15 mouse cellular contexts compared by ENCODE assay signal in genomic region chr4:32948696-32949095, GRCm38 (mm10). TPM values are rescaled to one million over a fixed set of nuclear protein-coding genes. Genes with fewer than 3 reads are reported as not detected.
DNase-seq lines count a peak whose midpoint lies in the region; ATAC-seq and TF ChIP-seq lines count a peak whose summit lies in the region.
"Had no signal": no experiment of that assay in that cellular context is flagged by ENCODE, and none has a peak within 500 bp of the region (broad histone marks: within the 10 kb centered on the region; RNA-seq: fewer than 3 reads in every experiment).

No protein-coding gene starts in this region.

- peaks cover 37% of the 10 kb centered on the region for H3K27me3 ChIP-seq in forebrain, embryonic 12.5 days
- H3K27me3 ChIP-seq in forebrain, embryonic 10.5 days (ENCODE audit: poor library complexity, severe bottlenecking) = peaks cover 30% of the 10 kb centered on the region
- H3K27me3 ChIP-seq in hindbrain, embryonic 15.5 days = no peaks in the 10 kb centered on the region
- 0 out of 2 replicates have a peak, but pooled peaks cover 4% of the 10 kb centered on the region for H3K27me3 ChIP-seq in hindbrain, embryonic 11.5 days (ENCODE audit: control insufficient read depth, insufficient read depth, low read length)
- H3K27me3 ChIP-seq in hindbrain, postnatal 0 days (ENCODE audit: insufficient read depth, low read length) = no peaks in the 10 kb centered on the region
- H3K27me3 ChIP-seq in intestine, embryonic 15.5 days (replicated peaks) = peaks cover 8% of the 10 kb centered on the region; the same call in 1 of the 2 replicates

- H3K4me1 ChIP-seq in forebrain, embryonic 12.5 days = peaks cover 32% of the 10 kb centered on the region
- H3K4me1 ChIP-seq in forebrain, embryonic 10.5 days = peaks cover 37% of the 10 kb centered on the region
- H3K4me1 ChIP-seq in hindbrain, embryonic 15.5 days (replicated peaks) = peaks cover 30% of the 10 kb centered on the region
- H3K4me1 ChIP-seq in hindbrain, embryonic 11.5 days (replicated peaks; ENCODE audit: control insufficient read depth, insufficient read depth, low read length) = peaks cover 6% of the 10 kb centered on the region; the same call in 1 of the 2 replicates
- no peaks in the 10 kb centered on the region for H3K4me1 ChIP-seq in hindbrain, postnatal 0 days (ENCODE audit: insufficient read depth, low read length)
- H3K4me1 ChIP-seq in intestine, embryonic 15.5 days (replicated peaks) = peaks cover 10% of the 10 kb centered on the region; the same call in 1 of the 2 replicates

- no peak for TF ChIP-seq CTCF in hindbrain, postnatal 0 days (IDR thresholded peaks at IDR 0.05; ENCODE audit: low read depth)

- no peak overlapping the region for H3K4me3 ChIP-seq in forebrain, embryonic 12.5 days (replicated peaks)
- H3K4me3 ChIP-seq in forebrain, embryonic 10.5 days = no peak overlapping the region
- no peak overlapping the region for H3K4me3 ChIP-seq in hindbrain, embryonic 15.5 days
- no peak overlapping the region for H3K4me3 ChIP-seq in hindbrain, embryonic 11.5 days (ENCODE audit: low read depth, low read length)
- no peak overlapping the region for H3K4me3 ChIP-seq in hindbrain, postnatal 0 days (ENCODE audit: low read length)
- H3K4me3 ChIP-seq in intestine, embryonic 15.5 days (replicated peaks) = no peak overlapping the region

- H3K9ac ChIP-seq in forebrain, embryonic 12.5 days = 0 out of 2 replicates have a peak overlapping the region, but pooled peaks have one; percentile 21
- H3K9ac ChIP-seq in hindbrain, embryonic 15.5 days = no peak overlapping the region
- no peak overlapping the region for H3K9ac ChIP-seq in hindbrain, embryonic 11.5 days (ENCODE audit: low read depth, low read length)
- H3K9ac ChIP-seq in hindbrain, postnatal 0 days (replicated peaks; ENCODE audit: low read length) = no peak overlapping the region
- H3K9ac ChIP-seq in intestine, embryonic 15.5 days = no peak overlapping the region
- H3K9ac ChIP-seq: lung, embryonic 14.5 days had no signal

- no peak for ATAC-seq in forebrain, embryonic 12.5 days (ENCODE audit: low FRiP score)
- ATAC-seq in hindbrain, embryonic 15.5 days (ENCODE audit: low FRiP score, low read depth) = no peak
- no peak for ATAC-seq in hindbrain, embryonic 11.5 days (ENCODE audit: low FRiP score)
- no peak for ATAC-seq in hindbrain, postnatal 0 days
- no peak for ATAC-seq in intestine, embryonic 15.5 days

- no peak overlapping the region for H3K4me2 ChIP-seq in forebrain, embryonic 12.5 days
- H3K4me2 ChIP-seq in hindbrain, embryonic 15.5 days = 0 out of 2 replicates have a peak overlapping the region, but pooled peaks have one; percentile 5
- H3K4me2 ChIP-seq in hindbrain, embryonic 11.5 days (replicated peaks; ENCODE audit: low read depth, low read length) = no peak overlapping the region
- 0 out of 2 replicates have a peak overlapping the region, but pooled peaks have one; percentile 22 for H3K4me2 ChIP-seq in hindbrain, postnatal 0 days (ENCODE audit: low read depth, low read length)
- no peak overlapping the region for H3K4me2 ChIP-seq in intestine, embryonic 15.5 days (replicated peaks)
- H3K4me2 ChIP-seq: lung, embryonic 14.5 days had no signal

- no peak overlapping the region for H3K27ac ChIP-seq in forebrain, embryonic 12.5 days
- H3K27ac ChIP-seq in forebrain, embryonic 10.5 days = no peak overlapping the region
- no peak overlapping the region for H3K27ac ChIP-seq in hindbrain, embryonic 15.5 days (replicated peaks)
- no peak overlapping the region for H3K27ac ChIP-seq in hindbrain, embryonic 11.5 days (ENCODE audit: low read depth, low read length)
- no peak overlapping the region for H3K27ac ChIP-seq in hindbrain, postnatal 0 days
- no peak overlapping the region for H3K27ac ChIP-seq in intestine, embryonic 15.5 days

- no peaks in the 10 kb centered on the region for H3K9me3 ChIP-seq in forebrain, embryonic 12.5 days
- H3K9me3 ChIP-seq in forebrain, embryonic 10.5 days = no peaks in the 10 kb centered on the region
- no peaks in the 10 kb centered on the region for H3K9me3 ChIP-seq in hindbrain, embryonic 15.5 days
- H3K9me3 ChIP-seq in hindbrain, embryonic 11.5 days (ENCODE audit: control insufficient read depth, low read length) = no peaks in the 10 kb centered on the region
- H3K9me3 ChIP-seq in hindbrain, postnatal 0 days (ENCODE audit: low read length) = no peaks in the 10 kb centered on the region
- no peaks in the 10 kb centered on the region for H3K9me3 ChIP-seq in intestine, embryonic 15.5 days
- H3K9me3 ChIP-seq: G1E had no signal

- no peak for DNase-seq in forebrain, embryonic 10.5 days (ENCODE audit: extremely low spot score, low spot score)
- DNase-seq in hindbrain, embryonic 11.5 days (ENCODE audit: low spot score) = no peak
- peak; percentile 57 for DNase-seq in brain, adult 2 months (ENCODE audit: low read depth, low spot score)
- DNase-seq in hindbrain, postnatal 0 days (ENCODE audit: low spot score) = no peak
- DNase-seq in cerebellum, postnatal 10 days = no peak
- DNase-seq: adrenal gland, postnatal 25 days; gastrocnemius, postnatal 36 days; heart, postnatal 14 days; kidney, adult 18-20 months; lung, embryonic 14.5 days; right cerebral cortex, postnatal 14 days had no signal

- WGBS in forebrain, embryonic 12.5 days = 43% methylated on average over 10 of the region's 10 CpGs
- WGBS in forebrain, embryonic 10.5 days = 55% methylated on average over 10 of the region's 10 CpGs
- WGBS in hindbrain, embryonic 15.5 days = 50% methylated on average over 10 of the region's 10 CpGs
- WGBS in hindbrain, embryonic 11.5 days = 61% methylated on average over 10 of the region's 10 CpGs
- 46% methylated on average over 10 of the region's 10 CpGs for WGBS in hindbrain, postnatal 0 days
- WGBS in intestine, embryonic 15.5 days = 58% methylated on average over 10 of the region's 10 CpGs

- no peaks in the 10 kb centered on the region for H3K36me3 ChIP-seq in forebrain, embryonic 12.5 days (replicated peaks)
- H3K36me3 ChIP-seq in forebrain, embryonic 10.5 days (replicated peaks) = no peaks in the 10 kb centered on the region
- no peaks in the 10 kb centered on the region for H3K36me3 ChIP-seq in hindbrain, embryonic 15.5 days
- H3K36me3 ChIP-seq in hindbrain, embryonic 11.5 days (ENCODE audit: control insufficient read depth, insufficient read depth, low read length) = no peaks in the 10 kb centered on the region
- no peaks in the 10 kb centered on the region for H3K36me3 ChIP-seq in hindbrain, postnatal 0 days (ENCODE audit: insufficient read depth, low read length)
- H3K36me3 ChIP-seq in intestine, embryonic 15.5 days = no peaks in the 10 kb centered on the region
- H3K36me3 ChIP-seq: G1E had no signal

RNA-seq across cellular contexts. Expression of gene Ankrd6, which starts 1.9 kb away (rescaled TPM):
- polyA plus RNA-seq in forebrain, embryonic 12.5 days (2016; fragmentation: Nextera tagmentation; extraction: Ambion mirVana) = 22.3 and 22.6 TPM in 2 replicates
- polyA plus RNA-seq in forebrain, embryonic 10.5 days (2016; fragmentation: Nextera tagmentation; extraction: Ambion mirVana) = 11.9 and 12.4 TPM in 2 replicates
- 23.4 and 26.9 TPM in 2 replicates for polyA plus RNA-seq in hindbrain, embryonic 15.5 days (2015; fragmentation: Nextera tagmentation; extraction: Ambion mirVana)
- polyA plus RNA-seq in hindbrain, embryonic 11.5 days (2014; fragmentation: Nextera tagmentation; extraction: Ambion mirVana) = 22.4 and 27.4 TPM in 2 replicates
- 26.5 and 32.3 TPM in 2 replicates for total RNA-seq in hindbrain, postnatal 0 days (2014; rRNA removed)
- 17.3 and 18.3 TPM in 2 replicates for polyA plus RNA-seq in hindbrain, postnatal 0 days (2015; fragmentation: Nextera tagmentation; extraction: Ambion mirVana)
- polyA plus RNA-seq in intestine, embryonic 15.5 days (2015; fragmentation: Nextera tagmentation; extraction: Ambion mirVana) = 4.0 and 4.1 TPM in 2 replicates

RNA-seq across cellular contexts. Expression of gene Rragd, which starts 34.1 kb away (rescaled TPM):
- polyA plus RNA-seq in forebrain, embryonic 12.5 days (2016; fragmentation: Nextera tagmentation; extraction: Ambion mirVana) = 31.2 and 31.8 TPM in 2 replicates
- 25.6 and 26.9 TPM in 2 replicates for polyA plus RNA-seq in forebrain, embryonic 10.5 days (2016; fragmentation: Nextera tagmentation; extraction: Ambion mirVana)
- polyA plus RNA-seq in hindbrain, embryonic 15.5 days (2015; fragmentation: Nextera tagmentation; extraction: Ambion mirVana) = 32.5 and 37.1 TPM in 2 replicates
- 36.6 and 53.5 TPM in 2 replicates for polyA plus RNA-seq in hindbrain, embryonic 11.5 days (2014; fragmentation: Nextera tagmentation; extraction: Ambion mirVana)
- total RNA-seq in hindbrain, postnatal 0 days (2014; rRNA removed) = 37.1 and 37.5 TPM in 2 replicates
- polyA plus RNA-seq in hindbrain, postnatal 0 days (2015; fragmentation: Nextera tagmentation; extraction: Ambion mirVana) = 26.1 and 29.3 TPM in 2 replicates
- polyA plus RNA-seq in intestine, embryonic 15.5 days (2015; fragmentation: Nextera tagmentation; extraction: Ambion mirVana) = 23.4 and 24.3 TPM in 2 replicates

Comparison
In these comparisons a context has a peak if more than half of its experiments do, and no peak if none do; other contexts are left out.
1. H3K4me2 ChIP-seq: peak in hindbrain, embryonic 15.5 days (single experiment) and hindbrain, postnatal 0 days (single experiment); none in forebrain, embryonic 12.5 days (single experiment), hindbrain, embryonic 11.5 days (single experiment) and intestine, embryonic 15.5 days (single experiment).